Mouse (Mus musculus): Measurements from ENCODE around the gene Ncstn. TPM values are rescaled to one million over a fixed set of nuclear protein-coding genes. Genes with fewer than 3 reads are reported as not detected.

Gene Ncstn
- polyA plus RNA-seq, 1 experiment from 2014 or later, result 133 TPM

DNA sequence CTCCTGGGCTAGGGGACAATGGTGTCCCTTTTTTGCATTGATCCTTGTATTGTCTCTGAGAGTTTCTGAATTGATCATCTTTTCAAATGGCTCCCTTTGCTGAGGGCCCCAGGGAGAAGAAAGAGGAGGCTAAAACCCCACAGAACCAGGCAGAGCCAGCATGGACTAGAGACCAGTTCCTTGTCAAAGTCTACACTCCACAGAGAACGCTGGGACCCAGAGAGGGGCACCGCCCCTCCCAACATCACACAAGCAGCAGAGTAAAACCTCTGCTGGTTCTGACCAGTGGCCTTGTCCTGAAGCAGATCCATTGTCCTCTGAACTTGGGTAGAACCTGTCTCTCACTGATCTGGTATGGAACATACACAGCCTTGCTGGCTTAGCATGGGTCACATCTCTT lies 20.5 kb downstream of the Ncstn start:
- Histone ChIP-seq H3K4me2 (no peak overlapping the region), H3K27ac (ENCODE audit: low read depth) (no peak overlapping the region)

GRCm38 (mm10) chr1:172061217-172061616 lies 21.4 kb downstream of the Ncstn start:
- Histone ChIP-seq H3K36me3 (ENCODE audit: insufficient read depth) (peaks cover 24% of the 10 kb centered on the region), H3K9ac (no peak overlapping the region), H3K4me2 (no peak overlapping the region), H3K27me3 (ENCODE audit: insufficient read depth, low read length) (0 out of 2 replicates have a peak, but pooled peaks cover under 1% of the 10 kb centered on the region), H3K4me3 (ENCODE audit: low read depth, low read length) (no peak overlapping the region), H3K9me3 (ENCODE audit: low read depth, low read length) (no peaks in the 10 kb centered on the region), H3K27ac (ENCODE audit: low read depth) (no peak overlapping the region), H3K4me1 (ENCODE audit: insufficient read depth) (no peaks in the 10 kb centered on the region)
- 14% methylated on average over 8 of the region's 8 CpGs for WGBS
- DNase-seq, result no peak
- no peak for TF ChIP-seq CTCF (IDR thresholded peaks at IDR 0.05; ENCODE audit: low read depth)
- ATAC-seq (ENCODE audit: insufficient read depth), result no peak

More for the DNA sequence above, 20.5 kb downstream of the Ncstn start:
- peaks cover 33% of the 10 kb centered on the region for H3K36me3 ChIP-seq (ENCODE audit: insufficient read depth)
- H3K9ac ChIP-seq, result no peak overlapping the region
- no peaks in the 10 kb centered on the region for H3K4me1 ChIP-seq (ENCODE audit: insufficient read depth)
- H3K27me3 ChIP-seq (ENCODE audit: insufficient read depth, low read length), result no peaks in the 10 kb centered on the region
- no peak for ATAC-seq (ENCODE audit: insufficient read depth)
- no peak for DNase-seq
- H3K9me3 ChIP-seq (ENCODE audit: low read depth, low read length), result no peaks in the 10 kb centered on the region
- no peak for TF ChIP-seq CTCF (IDR thresholded peaks at IDR 0.05; ENCODE audit: low read depth)
- H3K4me3 ChIP-seq (ENCODE audit: low read depth, low read length), result no peak overlapping the region
- 81% methylated on average over 2 of the region's 2 CpGs for WGBS

DNA sequence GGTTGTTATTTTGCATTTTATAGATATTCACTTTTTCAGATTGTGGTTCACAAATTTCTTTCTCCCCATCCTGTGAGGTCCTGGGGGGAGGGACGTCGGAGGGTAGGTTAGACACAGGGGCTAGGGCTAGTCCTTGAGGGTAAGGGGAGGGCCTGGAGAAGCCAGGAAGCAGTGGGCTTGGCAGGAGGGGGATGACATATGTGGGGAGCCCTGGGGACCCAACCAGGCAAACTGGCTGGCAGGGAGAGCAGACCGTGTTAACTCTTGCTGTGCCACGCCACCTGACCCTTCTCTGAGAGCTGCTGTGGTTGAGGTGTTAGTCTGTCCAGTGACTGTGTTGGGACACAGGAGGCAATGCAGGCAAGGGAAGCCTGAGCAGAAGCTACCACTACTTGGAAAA lies 21.9 kb downstream of the Ncstn start:
- no peak overlapping the region for H3K9ac ChIP-seq
- peaks cover 19% of the 10 kb centered on the region for H3K36me3 ChIP-seq (ENCODE audit: insufficient read depth)
- no peak overlapping the region for H3K27ac ChIP-seq (ENCODE audit: low read depth)
- H3K4me2 ChIP-seq, result no peak overlapping the region
- no peaks in the 10 kb centered on the region for H3K4me1 ChIP-seq (ENCODE audit: insufficient read depth)
- DNase-seq, result no peak
- H3K4me3 ChIP-seq (ENCODE audit: low read depth, low read length), result no peak overlapping the region
- no peaks in the 10 kb centered on the region for H3K9me3 ChIP-seq (ENCODE audit: low read depth, low read length)
- 34% methylated on average over 4 of the region's 4 CpGs for WGBS
- no peak for ATAC-seq (ENCODE audit: insufficient read depth)
- H3K27me3 ChIP-seq (ENCODE audit: insufficient read depth, low read length), result peaks cover 6% of the 10 kb centered on the region; the same call in 1 of the 2 replicates
- TF ChIP-seq CTCF (IDR thresholded peaks at IDR 0.05; ENCODE audit: low read depth), result no peak

DNA sequence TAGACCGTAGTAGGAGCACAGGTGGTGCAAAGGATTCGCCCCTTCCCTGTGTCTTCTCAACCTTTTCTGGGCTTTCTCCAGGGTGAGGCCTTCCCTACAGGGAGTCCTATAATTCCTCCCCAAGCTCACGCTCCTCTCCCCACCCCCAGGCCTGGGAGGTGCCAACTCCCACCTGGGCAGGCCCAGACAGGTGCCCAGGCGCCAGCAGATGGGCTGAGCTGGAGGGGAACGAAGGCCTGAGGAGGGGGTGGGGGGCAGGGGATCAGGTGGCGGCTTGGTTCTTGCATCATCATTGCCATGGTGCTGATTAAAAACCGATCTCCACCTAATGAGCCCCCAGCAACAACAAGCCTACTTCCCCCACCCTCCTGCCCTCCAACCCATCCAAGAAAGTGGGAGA lies 23.7 kb downstream of the Ncstn start:
- Histone ChIP-seq H3K4me1 (ENCODE audit: insufficient read depth) (0 out of 2 replicates have a peak, but pooled peaks cover 4% of the 10 kb centered on the region), H3K4me3 (ENCODE audit: low read depth, low read length) (no peak overlapping the region), H3K27ac (ENCODE audit: low read depth) (no peak overlapping the region), H3K4me2 (no peak overlapping the region), H3K36me3 (ENCODE audit: insufficient read depth) (0 out of 2 replicates have a peak, but pooled peaks cover 1% of the 10 kb centered on the region), H3K27me3 (ENCODE audit: insufficient read depth, low read length) (peaks cover 23% of the 10 kb centered on the region), H3K9ac (no peak overlapping the region), H3K9me3 (ENCODE audit: low read depth, low read length) (no peaks in the 10 kb centered on the region)
- DNase-seq, result no peak
- TF ChIP-seq CTCF (IDR thresholded peaks at IDR 0.05; ENCODE audit: low read depth), result no peak
- 65% methylated on average over 7 of the region's 7 CpGs for WGBS
- no peak for ATAC-seq (ENCODE audit: insufficient read depth)

- no peak for TF ChIP-seq CTCF (IDR thresholded peaks at IDR 0.05; ENCODE audit: low read depth)
- H3K27ac ChIP-seq (ENCODE audit: low read depth), result no peak overlapping the region
- no peak overlapping the region for H3K9ac ChIP-seq
- H3K9me3 ChIP-seq (ENCODE audit: low read depth, low read length), result no peaks in the 10 kb centered on the region
- H3K27me3 ChIP-seq (ENCODE audit: insufficient read depth, low read length), result peaks cover 28% of the 10 kb centered on the region
- ATAC-seq (ENCODE audit: insufficient read depth) (no peak), DNase-seq (no peak)
- H3K36me3 ChIP-seq (ENCODE audit: insufficient read depth), result no peaks in the 10 kb centered on the region
- no peak overlapping the region for H3K4me3 ChIP-seq (ENCODE audit: low read depth, low read length)
- peaks cover 8% of the 10 kb centered on the region; the same call in 1 of the 2 replicates for H3K4me1 ChIP-seq (ENCODE audit: insufficient read depth)
- H3K4me2 ChIP-seq, result no peak overlapping the region
- 69% methylated on average over 6 of the region's 6 CpGs for WGBS
Observed at GRCm38 (mm10) chr1:172058321-172058720, 24.3 kb downstream of the Ncstn start.

DNA sequence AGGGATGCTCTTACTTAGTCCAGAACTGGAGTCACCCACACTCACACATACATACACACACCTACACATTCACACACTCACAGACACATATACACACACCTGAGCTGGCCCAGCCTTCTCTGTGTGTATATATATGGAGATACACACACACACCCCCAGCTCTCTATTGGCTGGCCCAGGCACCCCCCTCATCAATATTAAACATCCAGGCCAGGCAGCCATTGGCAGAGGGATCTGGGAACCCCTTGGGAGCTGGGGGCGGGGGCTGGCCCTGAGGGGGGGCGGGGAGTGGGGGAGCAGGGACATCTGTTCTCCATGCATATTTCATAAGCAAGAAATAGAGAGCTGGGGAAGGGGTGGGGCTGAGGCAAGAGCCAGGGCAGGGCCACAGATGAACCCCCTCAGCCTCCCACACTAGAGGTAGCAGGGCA lies 25.1 kb downstream of the Ncstn start, which contains the start of gene Nhlh1:
Gene Nhlh1, minus strand, starts transcription at position 83 of the 431 bp plus-strand sequence.
- DNase-seq (no peak), ATAC-seq (ENCODE audit: insufficient read depth) (no peak)
- H3K27ac ChIP-seq (ENCODE audit: low read depth), result no peak within 1 kb of the TSS
- WGBS, result 35% methylated on average over 2 of the region's 2 CpGs
- peaks cover 8% of the 10 kb centered on the region; the same call in 1 of the 2 replicates for H3K4me1 ChIP-seq (ENCODE audit: insufficient read depth)
- no peak for TF ChIP-seq CTCF (IDR thresholded peaks at IDR 0.05; ENCODE audit: low read depth)
- H3K27me3 ChIP-seq (ENCODE audit: insufficient read depth, low read length), result peaks cover 35% of the 10 kb centered on the region
- H3K4me3 ChIP-seq (ENCODE audit: low read depth, low read length), result no peak within 1 kb of the TSS
- H3K9me3 ChIP-seq (ENCODE audit: low read depth, low read length), result no peaks in the 10 kb centered on the region
- no peaks in the 10 kb centered on the region for H3K36me3 ChIP-seq (ENCODE audit: insufficient read depth)
- no peak within 1 kb of the TSS for H3K9ac ChIP-seq
- H3K4me2 ChIP-seq, result no peak within 1 kb of the TSS

DNA sequence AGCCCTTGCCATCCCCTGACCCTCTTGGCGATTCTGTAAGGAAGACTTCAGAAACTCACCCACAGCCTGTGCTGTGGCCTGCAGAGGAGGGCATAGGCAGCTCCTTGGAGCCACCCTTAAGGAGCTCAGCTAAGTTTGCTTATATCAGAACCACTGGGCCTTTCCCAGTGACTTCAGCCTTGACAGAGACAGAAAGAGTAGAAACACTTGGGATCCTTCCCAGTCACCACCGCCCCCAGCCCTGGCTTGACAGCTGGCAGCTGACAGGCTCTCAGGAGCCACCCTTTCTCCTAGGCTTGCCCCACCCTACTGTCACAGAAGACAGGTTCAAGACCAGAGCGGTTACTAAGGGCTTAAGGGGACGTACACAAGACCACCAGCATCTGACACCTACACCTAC lies 26.3 kb downstream of the Ncstn start:
- Histone ChIP-seq H3K4me3 (ENCODE audit: low read depth, low read length) (no peak overlapping the region), H3K4me2 (no peak overlapping the region), H3K27ac (ENCODE audit: low read depth) (no peak overlapping the region), H3K4me1 (ENCODE audit: insufficient read depth) (peaks cover 8% of the 10 kb centered on the region; the same call in 1 of the 2 replicates), H3K27me3 (ENCODE audit: insufficient read depth, low read length) (peaks cover 43% of the 10 kb centered on the region), H3K9ac (no peak overlapping the region), H3K36me3 (ENCODE audit: insufficient read depth) (no peaks in the 10 kb centered on the region), H3K9me3 (ENCODE audit: low read depth, low read length) (no peaks in the 10 kb centered on the region)
- no peak for DNase-seq
- WGBS, result 51% methylated on average over 4 of the region's 4 CpGs
- no peak for ATAC-seq (ENCODE audit: insufficient read depth)
- TF ChIP-seq CTCF (IDR thresholded peaks at IDR 0.05; ENCODE audit: low read depth), result no peak

Data from lung, embryonic 14.5 days (tissue).